ENCODE assay signal across 9 mouse cellular contexts in genomic region chrX:15007023-15007422, GRCm38 (mm10).
DNase-seq lines count a peak whose midpoint lies in the region.
"Had no signal": no experiment of that assay in that cellular context is flagged by ENCODE, and none has a peak within 500 bp of the region (broad histone marks: within the 10 kb centered on the region; RNA-seq: fewer than 3 reads in every experiment).

No protein-coding gene starts in this region.

- DNase-seq in layer of hippocampus, adult 11-12 months (ENCODE audit: low spot score): peak; percentile 8
- DNase-seq in layer of hippocampus, adult 9-10 months (ENCODE audit: low spot score): no peak
- DNase-seq in cerebellum, adult 9-11 months: peak; percentile 66
- peak; percentile 2 to 34 for DNase-seq in heart, postnatal 14 days
- DNase-seq in right cerebral cortex, postnatal 36 days (ENCODE audit: low spot score in 2 of 2): peak; percentile 11 to 15
- no peak for DNase-seq in urinary bladder, postnatal 10 days (ENCODE audit: low spot score)
- DNase-seq in ovary, adult 18-20 months (ENCODE audit: low spot score): no peak
- DNase-seq: kidney, postnatal 36 days; thymus, adult 18-20 months had no signal

- intact Hi-C loops in heart, postnatal 14 days (cut with DNase I): no loop called here

Comparison
In these comparisons a context has a peak if more than half of its experiments do, and no peak if none do; other contexts are left out.
1. DNase-seq: peak in layer of hippocampus, adult 11-12 months (single experiment), cerebellum, adult 9-11 months (single experiment), heart, postnatal 14 days (2 of 2) and right cerebral cortex, postnatal 36 days (2 of 2); none in layer of hippocampus, adult 9-10 months (single experiment), urinary bladder, postnatal 10 days (single experiment) and ovary, adult 18-20 months (single experiment).